Mouse (Mus musculus) kidney, embryonic 14.5 days (tissue): ENCODE measurements around the gene Antxr2. TPM values are rescaled to one million over a fixed set of nuclear protein-coding genes. Genes with fewer than 3 reads are reported as not detected.
A peak's percentile ranks its signal among the peaks of the same experiment; 100 is the strongest.

Experiments used
- ATAC-seq: fragments of 200-750 bp; cut with Nextera tagmentation; 2 replicates; pipeline ENCODE4 v1.8.0; 2017; ENCODE audit warnings: moderate number of reproducible peaks, mild to moderate bottlenecking, moderate TSS enrichment, moderate library complexity; ENCODE audit not compliant: low FRiP score, low TSS enrichment
- H3K27ac ChIP-seq: fragments of 300-500 bp; sonication (generic); 2 replicates; pipeline ENCODE4 v1.5.1; 2014; ENCODE audit warnings: low read depth, mild to moderate bottlenecking, low read length, moderate library complexity, mixed read lengths
- H3K27me3 ChIP-seq: fragments of 300-500 bp; sonication (generic); 2 replicates; pipeline ENCODE4 v1.6.1; 2014; ENCODE audit warnings: mild to moderate bottlenecking, low read length; ENCODE audit not compliant: control insufficient read depth, insufficient read depth
- H3K36me3 ChIP-seq: fragments of 300-500 bp; sonication (generic); 2 replicates; pipeline ENCODE4 v1.6.1; 2014; ENCODE audit warnings: low read length, mixed read lengths; ENCODE audit not compliant: control insufficient read depth, insufficient read depth
- H3K4me1 ChIP-seq: fragments of 300-500 bp; sonication (generic); 2 replicates; pipeline ENCODE4 v1.6.1; 2014; ENCODE audit warnings: low read length, mixed read lengths; ENCODE audit not compliant: control insufficient read depth, insufficient read depth
- H3K4me2 ChIP-seq: fragments of 300-500 bp; sonication (generic); replicated peaks from 2 replicates; pipeline ENCODE4 v1.6.1; 2014; ENCODE audit warnings: low read depth, mild to moderate bottlenecking, low read length
- H3K4me3 ChIP-seq: fragments of 300-500 bp; sonication (generic); 2 replicates; pipeline ENCODE4 v1.5.1; 2014; ENCODE audit warnings: mild to moderate bottlenecking, low read length
- H3K9ac ChIP-seq: fragments of 300-500 bp; sonication (generic); 2 replicates; pipeline ENCODE4 v1.6.1; 2014; ENCODE audit warnings: low read depth, mild to moderate bottlenecking, low read length, moderate library complexity
- H3K9me3 ChIP-seq: fragments of 300-500 bp; sonication (generic); 2 replicates; pipeline ENCODE4 v1.6.1; 2016; ENCODE audit warnings: low read length; ENCODE audit not compliant: control insufficient read depth
- WGBS: fragments of 180-500 bp; shearing (Covaris S2); extraction: QIAGEN DNeasy Blood & Tissue Kit; methylation state at CpG from one replicate; pipeline ENCODE4 v1.1.7; 2014; 5-methylcytosine and 5-hydroxymethylcytosine counted together
- polyA plus RNA-seq: library from polyadenylated mRNA; unstranded; fragments of >200 nt; fragmentation: Nextera tagmentation; extraction: Ambion mirVana; gene quantifications from 2 replicates; pipeline ENCODE4 v1.2.1, GENCODE M21; 2014

The Antxr2 gene
- polyA plus RNA-seq, 1 experiment from 2014 or later, result 18.5 TPM

DNA sequence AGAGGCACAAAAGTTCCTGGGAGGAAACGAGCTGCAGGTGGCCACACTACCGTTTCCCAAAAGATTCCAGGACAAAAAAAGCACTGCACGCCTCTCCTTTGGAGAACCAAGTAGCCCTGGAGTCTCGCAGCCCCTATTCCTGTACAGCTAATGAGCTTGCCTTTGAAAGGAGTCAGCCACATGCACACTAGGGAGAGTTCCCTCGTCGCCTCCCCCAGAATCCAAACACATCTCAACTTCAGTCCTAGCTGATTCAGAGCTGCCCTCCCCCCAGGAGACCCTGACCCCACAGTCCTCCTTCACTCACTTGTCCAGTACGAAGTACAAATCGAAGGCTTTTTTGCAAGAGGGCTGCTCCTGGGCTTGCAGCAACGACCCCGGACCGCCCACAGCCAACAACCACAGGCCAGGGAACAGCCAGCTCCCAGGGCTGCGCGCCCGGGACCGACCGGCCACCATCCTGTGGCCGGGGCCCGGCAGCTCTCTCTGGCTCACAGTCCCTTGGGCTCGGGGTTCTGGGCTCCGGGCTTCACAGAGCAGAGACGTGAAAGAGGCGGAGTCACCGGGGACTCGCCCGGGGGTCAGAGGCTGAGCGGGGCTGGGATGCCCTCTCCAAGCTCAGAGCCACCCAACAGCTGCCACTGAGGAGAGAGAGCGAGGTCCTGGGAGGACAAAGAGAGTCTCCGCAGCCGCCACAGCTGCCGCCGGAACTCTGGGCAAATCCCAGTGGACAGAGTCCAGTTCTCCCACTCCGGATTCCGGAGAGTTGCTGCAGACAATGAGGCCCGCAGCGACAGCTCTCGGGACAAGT lies 547 bp downstream of the Antxr2 start:
- Histone ChIP-seq H3K9me3 (no peaks in the 10 kb centered on the region), H3K27me3 (no peaks in the 10 kb centered on the region), H3K4me2 (peak overlapping the region; percentile 58), H3K4me1 (peaks cover 23% of the 10 kb centered on the region), H3K36me3 (peaks cover 12% of the 10 kb centered on the region; the same call in 1 of the 2 replicates), H3K9ac (peak overlapping the region; percentile 81), H3K27ac (peak overlapping the region; percentile 74), H3K4me3 (peak overlapping the region; percentile 67)
- ATAC-seq, result peak; percentile 90
- WGBS, result under 1% methylated on average over 36 of the region's 36 CpGs

DNA sequence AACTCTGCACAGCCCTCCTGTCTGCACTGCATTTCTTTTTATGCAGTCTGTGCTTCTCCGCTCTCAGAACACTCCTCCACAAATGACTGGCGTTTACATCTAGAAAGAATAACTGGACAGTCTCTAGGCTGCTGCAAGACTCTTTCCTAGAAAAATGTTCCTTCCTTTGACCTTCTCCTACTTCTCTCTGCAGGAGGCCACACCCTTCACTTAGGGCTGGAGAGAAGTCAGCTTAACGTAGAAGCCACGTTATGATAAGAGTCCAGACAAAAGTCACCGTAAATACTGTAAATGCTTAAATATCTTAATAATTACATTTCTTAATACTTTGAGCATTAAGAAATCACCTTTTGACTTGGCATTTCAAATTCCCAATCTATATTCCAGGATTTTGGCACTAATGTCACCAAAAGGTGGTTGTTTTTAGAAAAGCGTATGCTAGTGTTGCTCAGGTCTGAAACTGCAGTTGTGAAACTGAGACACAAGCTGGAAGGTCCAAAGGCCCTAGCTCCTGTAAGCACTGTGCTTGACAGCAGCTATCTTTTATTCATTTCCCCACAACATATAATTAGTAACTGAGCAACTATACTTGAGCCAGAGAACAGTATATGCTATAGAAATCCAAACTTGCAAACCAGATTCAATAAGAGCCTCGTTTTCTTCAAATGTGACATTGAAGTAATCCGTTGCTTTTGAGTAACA lies 3.0 kb downstream of the Antxr2 start:
- Histone ChIP-seq H3K9me3 (no peaks in the 10 kb centered on the region), H3K9ac (no peak overlapping the region), H3K4me2 (no peak overlapping the region; the same call in 1 of the 2 replicates), H3K4me1 (peaks cover 23% of the 10 kb centered on the region), H3K27me3 (no peaks in the 10 kb centered on the region), H3K36me3 (peaks cover 12% of the 10 kb centered on the region; the same call in 1 of the 2 replicates), H3K27ac (no peak overlapping the region), H3K4me3 (no peak overlapping the region)
- 57% methylated on average over 8 of the region's 8 CpGs for WGBS
- no peak for ATAC-seq

DNA sequence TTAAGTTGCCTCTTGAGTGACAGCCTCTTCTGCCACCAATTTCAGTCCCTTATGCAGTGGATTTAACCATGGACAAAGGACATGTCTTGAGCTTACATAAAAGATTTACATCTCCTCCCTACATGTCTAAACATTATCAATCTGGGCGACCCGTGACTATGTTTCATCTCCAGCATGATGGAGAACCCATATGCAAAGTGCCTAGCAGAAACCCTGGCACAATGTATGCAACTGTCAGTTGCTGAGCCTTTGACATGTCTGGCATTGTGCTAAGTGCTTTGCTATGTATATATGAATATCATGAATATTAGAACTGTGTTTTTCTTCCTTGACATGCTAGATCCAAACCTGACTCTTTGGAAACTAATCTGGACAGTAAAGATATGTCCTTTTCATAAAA lies 4.9 kb downstream of the Antxr2 start:
- 90% methylated on average over 2 of the region's 2 CpGs for WGBS

DNA sequence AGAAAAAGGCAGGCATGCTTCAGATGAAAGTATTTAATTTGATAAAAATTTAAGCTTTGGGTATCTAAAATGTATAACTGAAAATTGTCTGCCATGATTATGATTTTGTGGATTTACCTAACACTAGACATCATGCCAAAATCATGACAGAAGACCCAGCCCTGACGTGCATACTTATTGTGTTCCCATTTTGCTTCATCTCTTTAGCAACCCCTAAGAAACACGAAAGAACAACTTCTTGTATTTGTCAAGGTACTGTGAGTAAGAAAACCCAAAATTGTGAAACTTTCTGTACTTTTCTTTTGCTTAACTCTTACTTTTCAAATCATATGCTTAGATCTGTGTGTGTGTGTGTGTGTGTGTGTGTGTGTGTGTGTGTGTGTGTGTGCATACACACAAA lies 6.3 kb downstream of the Antxr2 start:
- no peak for ATAC-seq
- H3K36me3 ChIP-seq, result peaks cover 20% of the 10 kb centered on the region; the same call in 1 of the 2 replicates
- H3K4me3 ChIP-seq, result no peak overlapping the region
- WGBS, result 98% methylated on average over 2 of the region's 2 CpGs
- H3K27me3 ChIP-seq, result no peaks in the 10 kb centered on the region
- no peak overlapping the region for H3K4me2 ChIP-seq
- no peak overlapping the region for H3K9ac ChIP-seq
- H3K9me3 ChIP-seq, result no peaks in the 10 kb centered on the region
- H3K27ac ChIP-seq, result no peak overlapping the region
- peaks cover 18% of the 10 kb centered on the region for H3K4me1 ChIP-seq

More for the DNA sequence above, 4.9 kb downstream of the Antxr2 start:
- Histone ChIP-seq H3K9ac (no peak overlapping the region), H3K9me3 (no peaks in the 10 kb centered on the region), H3K36me3 (peaks cover 17% of the 10 kb centered on the region; the same call in 1 of the 2 replicates), H3K27me3 (no peaks in the 10 kb centered on the region), H3K27ac (no peak overlapping the region), H3K4me3 (no peak overlapping the region), H3K4me1 (peaks cover 23% of the 10 kb centered on the region), H3K4me2 (no peak overlapping the region)
- ATAC-seq, result no peak

DNA sequence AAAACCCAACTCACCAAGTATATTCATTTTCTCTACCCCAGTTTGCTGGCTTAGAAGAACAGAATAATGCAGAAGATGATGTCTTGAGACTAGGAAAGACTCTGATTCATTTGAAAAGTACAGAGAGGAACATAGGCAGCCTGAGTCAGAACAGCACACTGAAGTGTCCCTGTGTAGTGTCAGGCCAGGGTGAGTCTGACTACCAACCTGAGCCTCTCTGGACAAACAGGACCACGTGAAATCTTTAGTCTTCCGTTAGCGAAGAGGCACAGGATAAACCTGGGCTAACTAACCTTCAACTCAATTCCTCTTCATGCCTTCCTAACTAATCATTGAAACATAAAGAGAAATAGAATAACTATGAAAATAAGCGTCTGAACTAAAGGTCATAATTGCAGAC lies 9.3 kb downstream of the Antxr2 start:
- Histone ChIP-seq H3K27me3 (no peaks in the 10 kb centered on the region), H3K36me3 (peaks cover 14% of the 10 kb centered on the region; the same call in 1 of the 2 replicates), H3K9me3 (no peaks in the 10 kb centered on the region), H3K4me2 (no peak overlapping the region), H3K4me3 (no peak overlapping the region), H3K4me1 (no peaks in the 10 kb centered on the region), H3K9ac (no peak overlapping the region), H3K27ac (no peak overlapping the region)
- no peak for ATAC-seq
- WGBS, result 90% methylated on average over 4 of the region's 4 CpGs

DNA sequence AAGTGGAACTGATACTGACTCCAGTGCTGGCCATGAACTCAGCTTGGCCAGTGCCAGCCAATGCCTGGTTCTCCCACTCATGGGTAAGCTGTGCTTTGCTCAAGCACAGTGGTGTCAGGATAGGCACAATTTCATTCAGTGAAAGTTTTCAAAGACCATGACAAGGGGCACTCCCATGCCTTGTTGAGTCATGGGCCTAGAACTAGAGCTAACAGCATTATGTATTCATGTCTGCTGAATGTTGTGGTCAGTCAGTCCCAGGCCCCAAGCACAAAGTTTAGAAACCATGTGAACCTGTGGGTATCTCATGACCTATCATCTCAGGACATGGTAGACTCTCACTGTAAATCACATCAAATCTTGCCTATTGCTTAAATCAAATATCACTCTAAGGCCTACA lies 10.2 kb downstream of the Antxr2 start:
- no peaks in the 10 kb centered on the region for H3K4me1 ChIP-seq
- no peak for ATAC-seq
- H3K27ac ChIP-seq, result no peak overlapping the region
- H3K9me3 ChIP-seq, result no peaks in the 10 kb centered on the region
- H3K9ac ChIP-seq, result no peak overlapping the region
- no peaks in the 10 kb centered on the region for H3K27me3 ChIP-seq
- no peak overlapping the region for H3K4me3 ChIP-seq
- H3K36me3 ChIP-seq, result peaks cover 10% of the 10 kb centered on the region; the same call in 1 of the 2 replicates
- no peak overlapping the region for H3K4me2 ChIP-seq

DNA sequence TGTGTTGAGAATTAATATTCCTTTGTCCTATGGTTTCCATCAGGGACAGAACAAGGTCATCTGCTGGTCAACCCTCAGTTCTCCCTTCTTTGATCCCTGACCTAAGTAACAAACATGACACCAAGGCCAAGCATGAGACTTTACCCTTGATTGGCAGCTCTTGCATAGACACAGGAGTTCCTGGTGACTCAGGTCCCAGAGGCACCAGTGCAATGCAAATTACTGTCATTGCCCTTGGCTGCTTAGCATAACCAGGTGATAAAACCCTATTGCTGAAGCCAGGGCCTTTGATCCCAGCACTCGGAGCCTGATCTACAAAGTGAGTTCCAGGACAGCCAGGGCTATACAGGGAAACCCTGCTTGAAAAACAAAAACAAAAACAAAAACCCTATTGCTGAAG lies 11.4 kb downstream of the Antxr2 start:
- ATAC-seq, result no peak
- Histone ChIP-seq H3K4me2 (no peak overlapping the region), H3K9ac (no peak overlapping the region), H3K4me3 (no peak overlapping the region), H3K27ac (no peak overlapping the region), H3K4me1 (no peaks in the 10 kb centered on the region), H3K27me3 (no peaks in the 10 kb centered on the region), H3K36me3 (peaks cover 8% of the 10 kb centered on the region; the same call in 1 of the 2 replicates), H3K9me3 (no peaks in the 10 kb centered on the region)
- WGBS, result 14% methylated on average over 1 of the region's 1 CpGs

DNA sequence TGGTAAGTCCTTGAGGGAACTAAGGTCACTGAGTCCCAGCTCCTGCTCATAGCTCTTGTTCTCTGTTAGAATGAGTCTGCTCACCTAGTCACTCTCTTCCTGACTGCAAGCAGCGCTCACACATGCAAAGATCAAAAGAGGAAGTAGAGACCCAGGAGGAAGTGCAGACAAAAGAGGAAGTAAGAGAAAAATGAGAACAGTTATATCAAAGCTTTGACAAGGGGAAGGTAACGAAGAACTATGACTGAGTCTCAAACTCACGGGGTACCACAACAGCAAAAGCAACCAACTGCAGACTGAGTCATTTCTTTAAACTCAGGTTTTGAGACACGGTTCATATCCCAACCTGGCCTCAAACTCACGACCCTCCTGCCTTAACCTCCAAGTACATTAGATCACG lies 12.7 kb downstream of the Antxr2 start:
- no peak overlapping the region for H3K4me3 ChIP-seq
- H3K4me2 ChIP-seq, result no peak overlapping the region
- H3K9ac ChIP-seq, result no peak overlapping the region
- peaks cover 8% of the 10 kb centered on the region; the same call in 1 of the 2 replicates for H3K36me3 ChIP-seq
- H3K27ac ChIP-seq, result no peak overlapping the region
- 89% methylated on average over 6 of the region's 6 CpGs for WGBS
- ATAC-seq, result no peak
- no peaks in the 10 kb centered on the region for H3K27me3 ChIP-seq
- no peaks in the 10 kb centered on the region for H3K4me1 ChIP-seq
- no peaks in the 10 kb centered on the region for H3K9me3 ChIP-seq
